Mouse (Mus musculus) MN1 (cell line): Measurements from ENCODE around the gene Hp.

Experiments
- DNase-seq: peaks from one replicate; pipeline ENCODE4 v3.0.0-alpha.2; 2016; ENCODE audit warnings: low spot score

Gene Hp

DNA sequence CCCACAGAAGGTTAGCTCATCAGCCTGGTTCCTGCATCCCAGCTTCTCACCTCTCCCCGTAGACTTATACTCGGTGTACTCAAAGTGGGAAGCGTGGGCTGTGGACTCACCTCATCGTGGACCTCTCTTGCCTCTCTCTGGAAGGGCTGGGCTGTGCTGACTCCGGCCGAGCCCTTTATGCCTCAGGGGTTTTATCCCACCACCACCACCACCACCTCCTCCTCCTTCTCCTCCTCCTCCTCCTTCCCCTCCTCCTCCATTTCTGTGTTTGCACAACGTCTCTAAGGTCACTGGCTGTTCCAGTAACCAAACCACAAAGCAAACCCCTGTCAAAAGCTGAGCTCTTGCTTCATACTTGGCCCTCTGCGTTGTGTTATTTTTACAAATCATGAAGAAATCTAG lies at the start of gene Hp:
Gene Hp (minus strand): TSS at position 273 of the 402 bp plus-strand sequence.
- DNase-seq: no peak

- DNase-seq: no peak
These were observed 49.7 kb upstream of the Hp start for GRCm38 (mm10) chr8:109628638-109629037.

GRCm38 (mm10) chr8:109615569-109615968 lies 36.6 kb upstream of the Hp start:
- no peak for DNase-seq

- DNase-seq: no peak
These were observed 35.6 kb upstream of the Hp start, which contains the start of gene Pkd1l3 for GRCm38 (mm10) chr8:109614243-109615210. Pkd1l3 (plus strand) TSS chr8:109614517.

DNA sequence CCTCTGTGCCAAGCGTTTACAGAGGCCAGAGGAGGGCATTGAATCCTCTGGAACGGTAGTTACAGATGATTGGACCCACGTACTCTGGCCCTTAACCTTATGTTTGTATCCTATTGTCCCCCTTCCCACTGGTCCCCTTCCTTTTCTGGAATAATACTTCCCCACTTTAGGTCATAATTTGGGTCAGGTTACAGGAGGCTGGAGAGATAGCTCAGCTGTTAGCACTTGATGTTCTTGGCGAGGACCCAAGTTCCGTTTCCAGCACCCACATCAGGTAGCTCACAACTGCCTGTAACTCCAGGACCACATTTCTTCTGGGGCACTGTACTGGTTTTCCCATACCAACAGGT lies 30.2 kb upstream of the Hp start:
- DNase-seq: peak; percentile 59

DNA sequence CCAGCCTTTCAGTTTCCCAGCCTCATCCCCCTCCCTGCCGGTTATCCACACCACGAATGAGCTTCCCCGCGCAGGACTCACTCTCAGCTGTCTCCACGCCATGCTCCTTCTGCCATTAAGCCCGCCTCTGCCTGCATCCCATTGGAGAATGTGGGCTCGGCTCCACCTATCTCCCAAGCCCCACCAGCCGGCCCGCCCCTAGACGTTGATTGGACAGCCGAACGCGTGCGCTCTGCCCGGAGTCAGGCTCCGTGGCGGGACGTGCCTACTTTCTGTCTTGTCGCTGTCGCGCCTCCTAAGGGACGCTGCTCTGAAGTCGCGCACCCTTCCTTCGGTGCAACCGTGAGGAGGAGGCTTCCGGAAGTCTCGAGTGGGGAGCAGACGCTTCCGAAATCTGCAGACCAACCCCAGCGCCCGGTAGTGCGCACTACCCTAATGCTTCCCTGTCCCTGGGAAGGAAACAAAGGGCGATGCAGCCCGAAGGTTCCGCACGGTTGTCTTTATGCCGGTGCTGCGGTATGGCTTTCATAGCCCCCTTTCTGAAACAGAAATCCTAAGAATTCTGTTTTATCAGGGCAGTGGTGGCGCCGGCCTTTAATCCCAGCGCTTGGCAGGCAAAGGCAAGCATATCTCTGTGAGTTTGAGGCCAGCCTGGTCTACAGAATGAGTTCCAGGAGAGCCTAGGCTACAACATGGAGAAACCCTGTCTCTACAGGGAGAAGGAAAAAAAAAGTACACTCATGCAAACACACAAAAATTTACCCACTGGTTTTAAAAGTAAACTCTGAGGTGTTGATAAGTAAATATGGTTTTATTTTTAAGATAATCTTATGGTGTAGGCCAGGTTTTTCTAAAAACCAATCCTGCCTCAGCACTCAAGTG lies 29.5 kb upstream of the Hp start, which contains the start of gene Dhodh:
Gene Dhodh (minus strand): TSS at position 403 of the 882 bp plus-strand sequence.
- peak; percentile 97 for DNase-seq

DNA sequence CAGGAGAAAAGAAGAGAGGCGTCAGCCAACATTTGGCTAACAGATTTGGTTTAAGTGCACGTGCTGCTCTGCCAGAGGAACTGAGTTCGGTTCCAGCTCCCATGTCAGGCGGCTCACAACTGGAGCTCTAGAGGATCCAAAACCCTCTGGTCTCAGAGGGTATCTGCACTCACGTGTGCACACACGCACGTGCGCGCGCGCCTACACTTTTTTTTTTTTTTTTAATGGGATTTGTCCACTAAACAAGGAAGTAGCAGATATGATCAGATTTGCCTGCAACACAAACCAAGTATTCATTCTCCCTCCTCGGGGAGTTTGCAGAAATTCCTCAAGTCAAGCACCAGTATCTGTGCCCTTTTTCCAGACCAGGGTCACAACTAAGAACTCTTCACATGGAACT lies 28.7 kb upstream of the Hp start:
- DNase-seq: no peak

DNA sequence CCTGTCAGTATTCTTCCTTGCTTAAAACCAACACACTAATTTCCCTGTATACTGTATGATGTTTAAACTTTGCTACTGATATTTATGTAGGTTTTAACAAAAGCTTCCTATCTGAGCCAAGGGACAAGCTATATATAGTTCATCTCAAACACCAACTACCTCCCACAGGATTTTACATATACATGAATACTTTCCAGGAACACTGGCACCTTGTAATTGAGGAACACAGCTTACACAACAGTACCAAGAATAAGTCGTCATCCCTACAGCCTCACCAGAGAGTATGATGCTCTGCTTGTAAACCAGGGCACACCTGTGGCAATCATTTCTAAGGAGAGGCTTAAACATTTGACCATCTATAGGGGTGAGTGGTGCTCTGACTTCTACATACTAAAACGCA lies 27.8 kb upstream of the Hp start:
- DNase-seq: no peak

- DNase-seq: peak; percentile 55
These were observed 16.9 kb upstream of the Hp start for GRCm38 (mm10) chr8:109595854-109596253.

DNA sequence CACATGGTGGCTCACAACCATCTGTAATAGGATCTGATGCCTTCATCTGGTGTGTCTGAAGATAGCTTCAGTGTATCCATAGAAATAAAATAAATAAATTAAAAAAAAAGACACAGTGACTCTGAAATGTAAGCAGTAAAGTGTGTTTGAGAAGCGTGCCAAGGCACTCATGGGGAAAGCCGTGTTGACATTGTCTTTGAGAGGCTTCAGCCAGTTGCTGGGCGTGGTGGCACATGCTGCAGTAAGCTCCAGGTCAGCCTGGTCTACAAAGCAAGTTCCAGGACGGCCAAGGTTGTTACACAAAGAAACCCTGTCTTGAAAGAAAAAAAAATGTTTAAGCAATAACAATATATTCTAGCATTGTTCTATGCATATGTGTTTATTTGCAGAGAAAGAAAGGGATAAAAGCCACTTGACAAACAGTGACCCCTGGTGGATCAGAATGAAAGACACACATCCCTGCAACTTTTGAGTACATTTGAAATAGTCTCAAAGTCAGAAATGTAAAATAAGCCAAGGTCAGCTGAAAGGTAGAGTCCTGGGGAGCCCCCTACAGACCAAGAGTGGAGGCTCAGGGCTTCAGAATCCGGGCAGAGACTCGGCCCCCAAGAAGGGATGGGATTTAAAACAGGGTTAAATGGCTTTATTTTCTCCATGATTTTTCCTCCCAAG lies 14.3 kb upstream of the Hp start:
- peak; percentile 74 for DNase-seq

DNA sequence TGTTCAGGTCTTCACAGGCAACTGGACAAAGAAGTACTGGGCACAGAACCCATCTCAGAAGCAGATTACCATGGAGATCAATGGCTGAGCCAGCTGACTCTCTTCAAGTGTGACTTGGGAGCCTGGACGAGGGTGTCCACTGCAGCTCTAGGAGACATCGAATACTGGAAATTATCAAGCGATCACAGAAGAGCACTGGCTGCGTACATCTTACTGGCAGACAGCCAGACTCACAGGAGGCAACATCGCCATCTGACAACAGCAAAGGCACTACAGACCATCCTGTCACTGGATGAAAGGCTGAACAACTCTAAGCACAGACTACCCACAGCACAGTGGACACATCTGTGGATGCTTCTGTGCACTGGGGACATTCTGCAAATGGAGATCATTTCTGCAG lies 13.2 kb upstream of the Hp start:
- peak; percentile 58 for DNase-seq

DNA sequence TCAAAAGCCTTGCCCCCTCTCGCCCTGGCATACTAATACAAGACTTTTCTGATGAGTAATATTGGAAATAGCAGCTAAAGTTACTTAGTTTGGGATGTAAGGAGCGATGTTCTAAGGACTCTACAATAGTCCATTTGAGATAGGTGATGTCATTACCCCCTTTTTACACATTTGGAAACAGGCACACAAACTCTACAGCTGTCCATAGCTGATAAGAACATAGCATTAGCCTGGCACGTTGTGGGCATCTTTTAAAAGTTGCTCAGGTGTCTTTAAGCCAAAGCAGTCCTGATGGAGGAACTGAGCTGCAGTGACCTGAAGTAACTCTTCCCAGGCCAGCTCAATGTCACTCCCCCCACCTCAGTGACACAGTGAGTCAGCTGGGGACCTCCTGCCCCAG lies 12.4 kb upstream of the Hp start:
- no peak for DNase-seq

DNA sequence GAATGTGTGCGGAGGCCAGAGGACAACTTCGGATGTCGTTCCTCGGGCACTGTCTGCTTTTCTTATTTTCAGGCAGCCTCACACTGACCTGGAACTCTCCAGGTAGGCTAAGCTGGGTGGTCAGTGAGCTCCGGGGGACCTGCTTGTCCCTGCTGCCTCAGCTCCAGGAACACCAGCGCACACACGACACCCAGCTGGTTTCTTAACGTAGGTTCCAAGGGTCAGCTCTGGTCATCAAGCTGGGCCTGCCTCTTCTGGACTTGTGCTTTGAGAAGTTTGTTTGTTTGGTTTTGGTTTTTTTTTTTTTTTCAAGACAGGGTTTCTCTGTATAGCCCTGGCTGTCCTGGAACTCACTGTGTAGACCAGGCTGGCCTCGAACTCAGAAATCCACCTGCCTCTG lies 11.9 kb upstream of the Hp start:
- no peak for DNase-seq

- DNase-seq: no peak
These were observed 8.1 kb upstream of the Hp start for GRCm38 (mm10) chr8:109586972-109587504.

DNA sequence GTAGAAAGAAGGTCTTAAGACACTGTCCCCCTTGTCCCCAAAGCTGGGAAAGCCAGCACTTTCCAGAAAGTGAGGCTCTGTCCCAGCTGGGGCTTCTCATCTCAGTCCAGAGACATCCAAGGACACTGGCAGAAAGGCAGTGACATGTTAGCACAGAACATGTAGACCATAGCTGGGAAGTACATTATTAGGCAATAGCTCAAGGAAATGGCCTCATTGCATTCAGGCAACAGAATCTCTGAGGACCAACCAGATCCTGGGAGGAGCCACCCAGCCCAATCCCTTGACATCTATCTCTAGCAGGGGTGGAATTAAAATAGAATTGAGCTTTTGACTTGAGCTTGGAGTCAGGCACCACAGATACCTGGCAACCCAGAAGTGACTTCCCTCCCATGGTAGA lies 6.7 kb upstream of the Hp start:
- no peak for DNase-seq

- DNase-seq: no peak
These were observed 5.9 kb upstream of the Hp start for GRCm38 (mm10) chr8:109584830-109585229.

DNA sequence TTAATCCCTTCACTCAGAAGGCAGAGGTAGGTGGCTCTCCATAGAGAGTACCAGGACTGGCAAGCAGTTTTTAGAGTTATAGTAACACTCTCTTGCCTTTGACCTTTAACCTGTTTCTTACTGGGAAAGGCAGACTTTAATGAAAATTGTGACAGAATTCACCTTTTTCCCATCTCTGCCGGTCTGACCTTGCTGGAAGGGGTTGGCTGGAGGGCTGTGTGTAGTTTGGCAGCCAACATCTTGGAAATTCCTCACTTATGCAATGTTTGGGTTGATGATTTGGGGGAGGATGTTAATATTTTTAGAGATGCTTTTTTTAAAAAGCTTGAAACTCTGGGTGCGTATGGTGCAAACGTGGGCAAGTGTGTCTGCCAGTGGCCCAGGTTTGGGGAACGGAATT lies 5.3 kb upstream of the Hp start:
- DNase-seq: no peak

DNA sequence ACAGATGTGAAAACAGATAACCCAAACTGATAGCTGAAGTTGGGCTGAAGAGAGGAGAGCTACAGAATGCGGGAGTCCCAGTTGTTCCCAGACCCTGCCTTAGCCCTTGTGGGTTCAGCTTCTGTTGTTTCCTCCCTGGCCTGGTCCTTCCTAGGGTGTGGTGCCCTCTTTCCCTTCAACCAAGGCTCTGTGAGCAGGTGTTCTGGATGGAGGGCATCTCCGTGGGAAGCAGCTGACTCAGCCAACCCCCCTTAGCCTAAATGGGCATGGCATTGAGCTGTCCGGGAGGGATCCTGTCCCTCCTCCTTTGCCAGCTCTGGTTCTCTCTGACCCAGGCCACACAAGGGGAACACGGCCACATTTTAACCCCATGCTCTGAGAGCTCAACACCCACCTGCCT lies 2.7 kb downstream of the Hp start:
- DNase-seq: no peak

GRCm38 (mm10) chr8:109571139-109571538 lies 7.8 kb downstream of the Hp start:
- no peak for DNase-seq

GRCm38 (mm10) chr8:109565498-109566333 lies 13.3 kb downstream of the Hp start, which contains the start of the genes Dhx38 and Txnl4b:
Dhx38 (minus strand) TSS chr8:109565861.
Txnl4b (plus strand) TSS chr8:109565892.
- peak; percentile 100 for DNase-seq

- DNase-seq: peak; percentile 47
These were observed 14.2 kb downstream of the Hp start for GRCm38 (mm10) chr8:109564766-109565165.
